25 mouse cellular contexts compared by ENCODE assay signal in genomic region chr11:109816911-109817310, GRCm38 (mm10). TPM values are rescaled to one million over a fixed set of nuclear protein-coding genes. Genes with fewer than 3 reads are reported as not detected.
DNase-seq lines count a peak whose midpoint lies in the region; ATAC-seq and TF ChIP-seq lines count a peak whose summit lies in the region.
"Had no signal": no experiment of that assay in that cellular context is flagged by ENCODE, and none has a peak within 500 bp of the region (broad histone marks: within the 10 kb centered on the region; RNA-seq: fewer than 3 reads in every experiment).

No protein-coding gene starts in this region.

- in situ Hi-C loops in Patski (cut with MboI; ENCODE audit: low pct_unique_long_range_greater_than_20kb): no loop called here

- CTCF ChIA-PET in Patski (lab: Charles Lee): no interaction called here

- peaks cover 2% of the 10 kb centered on the region for H3K27me3 ChIP-seq in Patski
- H3K27me3 ChIP-seq in lung, embryonic 16.5 days (ENCODE audit: control insufficient read depth, insufficient read depth, low read depth, low read length): no peaks in the 10 kb centered on the region
- no peaks in the 10 kb centered on the region for H3K27me3 ChIP-seq in liver, postnatal 0 days (ENCODE audit: insufficient read depth, low read length)
- H3K27me3 ChIP-seq in hindbrain, embryonic 10.5 days (ENCODE audit: insufficient read depth, poor library complexity, severe bottlenecking): no peaks in the 10 kb centered on the region
- H3K27me3 ChIP-seq: forebrain, embryonic 15.5 days; neural tube, embryonic 15.5 days had no signal

- DNase-seq in heart, adult 18-20 months: peak; percentile 8 to 23
- DNase-seq in heart, postnatal 14 days: no peak
- peak; percentile 62 for DNase-seq in 3134 (ENCODE audit: extremely low read depth, insufficient read length, low spot score)
- DNase-seq in Patski (ENCODE audit: low read depth, low spot score): no peak
- DNase-seq in liver, postnatal 0 days: no peak
- no peak for DNase-seq in hindbrain, embryonic 10.5 days (ENCODE audit: low spot score)
- DNase-seq: adrenal gland, adult 2 months; cerebellum, adult 11-12 months; cerebellum, postnatal 36 days; heart, postnatal 10 days; kidney, adult 11 months; right cerebral cortex, postnatal 4 days; thymus, postnatal 4 days had no signal

- H3K36me3 ChIP-seq in lung, embryonic 16.5 days (ENCODE audit: control insufficient read depth, insufficient read depth, low read length): no peaks in the 10 kb centered on the region
- no peaks in the 10 kb centered on the region for H3K36me3 ChIP-seq in liver, postnatal 0 days (replicated peaks; ENCODE audit: insufficient read depth, low read length)
- no peaks in the 10 kb centered on the region for H3K36me3 ChIP-seq in hindbrain, embryonic 10.5 days
- H3K36me3 ChIP-seq: forebrain, embryonic 15.5 days; heart, embryonic 10.5 days; neural tube, embryonic 15.5 days had no signal

- H3K4me1 ChIP-seq in lung, embryonic 16.5 days (replicated peaks; ENCODE audit: control insufficient read depth, insufficient read depth, low read length): no peaks in the 10 kb centered on the region
- no peaks in the 10 kb centered on the region for H3K4me1 ChIP-seq in liver, postnatal 0 days (ENCODE audit: insufficient read depth)
- H3K4me1 ChIP-seq in hindbrain, embryonic 10.5 days (replicated peaks): no peaks in the 10 kb centered on the region
- H3K4me1 ChIP-seq: forebrain, embryonic 15.5 days; heart, embryonic 10.5 days; neural tube, embryonic 15.5 days had no signal

- POLR2A ChIA-PET in Patski (lab: Charles Lee): no interaction called here

- H3K4me3 ChIP-seq in lung, embryonic 16.5 days (ENCODE audit: low read length): no peak overlapping the region
- no peak overlapping the region for H3K4me3 ChIP-seq in liver, postnatal 0 days (ENCODE audit: low read depth, low read length)
- no peak overlapping the region for H3K4me3 ChIP-seq in hindbrain, embryonic 10.5 days
- H3K4me3 ChIP-seq: forebrain, embryonic 15.5 days; heart, embryonic 10.5 days; neural tube, embryonic 15.5 days had no signal

- peak overlapping the region; percentile 53 for H3K27ac ChIP-seq in lung, embryonic 16.5 days (ENCODE audit: low read length)
- H3K27ac ChIP-seq in liver, postnatal 0 days (ENCODE audit: low read depth): no peak overlapping the region
- no peak overlapping the region for H3K27ac ChIP-seq in hindbrain, embryonic 10.5 days
- H3K27ac ChIP-seq: forebrain, embryonic 15.5 days; heart, embryonic 10.5 days; hindbrain, postnatal 0 days; macrophage; neural tube, embryonic 15.5 days had no signal

- TF ChIP-seq CTCF in Patski (IDR thresholded peaks at IDR 0.05): no peak
- TF ChIP-seq CTCF in liver, postnatal 0 days (IDR thresholded peaks at IDR 0.05; ENCODE audit: low read depth): no peak

- 40% methylated on average over 1 of the region's 1 CpGs for WGBS in lung, embryonic 16.5 days
- whole genome bisulfite sequencing in liver, postnatal 0 days (ENCODE audit: insufficient replicate concordance): 51% methylated on average over 1 of the region's 1 CpGs
- WGBS in hindbrain, embryonic 10.5 days: 54% methylated on average over 1 of the region's 1 CpGs

- no peak overlapping the region for H3K4me2 ChIP-seq in lung, embryonic 16.5 days (ENCODE audit: low read depth, low read length)
- no peak overlapping the region for H3K4me2 ChIP-seq in liver, postnatal 0 days (ENCODE audit: low read depth, low read length)
- H3K4me2 ChIP-seq: forebrain, embryonic 15.5 days; midbrain, embryonic 11.5 days; neural tube, embryonic 15.5 days had no signal

- no peaks in the 10 kb centered on the region for H3K9me3 ChIP-seq in lung, embryonic 16.5 days (ENCODE audit: control insufficient read depth, low read length)
- H3K9me3 ChIP-seq in liver, postnatal 0 days (ENCODE audit: low read length): no peaks in the 10 kb centered on the region
- no peaks in the 10 kb centered on the region for H3K9me3 ChIP-seq in hindbrain, embryonic 10.5 days
- H3K9me3 ChIP-seq: forebrain, embryonic 15.5 days; heart, embryonic 10.5 days; neural tube, embryonic 15.5 days had no signal

- no peak for TF ChIP-seq EP300 in liver, postnatal 0 days (IDR thresholded peaks at IDR 0.05; ENCODE audit: low read depth)

- intact Hi-C loops in heart, postnatal 14 days (cut with DNase I): no loop called here

- peak; percentile 47 for ATAC-seq in Patski
- peak; percentile 84 for ATAC-seq in lung, embryonic 16.5 days (ENCODE audit: low read depth)
- ATAC-seq in liver, postnatal 0 days: no peak
- ATAC-seq in cerebellum, adult (ENCODE audit: insufficient number of reproducible peaks, low FRiP score, low TSS enrichment): no peak
- ATAC-seq: forebrain, embryonic 15.5 days; hindbrain, postnatal 0 days had no signal

- H3K9ac ChIP-seq in lung, embryonic 16.5 days (ENCODE audit: low read length): no peak overlapping the region
- H3K9ac ChIP-seq in liver, postnatal 0 days (replicated peaks): no peak overlapping the region
- H3K9ac ChIP-seq: forebrain, embryonic 15.5 days; neural tube, embryonic 15.5 days had no signal

RNA-seq across cellular contexts. Expression of gene 1700012B07Rik, which starts 10.9 kb away (rescaled TPM):
- not detected for total RNA-seq in heart, adult 18-20 months (2021)
- total RNA-seq in heart, postnatal 14 days (2021): not detected
- polyA plus RNA-seq in Patski (2021): not detected
- not detected in 2 replicates for polyA plus RNA-seq in lung, embryonic 16.5 days (2015; fragmentation: Nextera tagmentation; extraction: Ambion mirVana)
- polyA plus RNA-seq in liver, postnatal 0 days (2015; fragmentation: Nextera tagmentation; extraction: Ambion mirVana): 0.59 TPM in 1 of 2 replicates, not detected in the other
- not detected in 2 replicates for polyA plus RNA-seq in hindbrain, embryonic 10.5 days (2016; fragmentation: Nextera tagmentation; extraction: Ambion mirVana)
- total RNA-seq: adrenal gland, adult 2 months; ES-E14; heart, postnatal 10 days; hindbrain, postnatal 0 days; layer of hippocampus, adult 18-20 months; left cerebral cortex, postnatal 36 days; liver, adult 2 months had no signal
- polyA plus RNA-seq: adrenal gland, adult 2 months; forebrain, embryonic 15.5 days; heart, embryonic 10.5 days; hindbrain, postnatal 0 days; liver, adult 2 months; macrophage; midbrain, embryonic 11.5 days; neural tube, embryonic 15.5 days had no signal

Comparison
In these comparisons a context has a peak if more than half of its experiments do, and no peak if none do; other contexts are left out.
1. DNase-seq: peak in heart, adult 18-20 months (2 of 2) and 3134 (single experiment); none in heart, postnatal 14 days (0 of 2), Patski (single experiment), liver, postnatal 0 days (single experiment) and hindbrain, embryonic 10.5 days (single experiment).
2. ATAC-seq: peak in Patski (single experiment) and lung, embryonic 16.5 days (single experiment); none in liver, postnatal 0 days (single experiment) and cerebellum, adult (single experiment).